Mouse (Mus musculus) ES-E14 (cell line): ENCODE data around the gene Ccdc74a. TPM values are rescaled to one million over a fixed set of nuclear protein-coding genes. Genes with fewer than 3 reads are reported as not detected.

Experiments
- DNase-seq: peaks from one replicate; pipeline ENCODE4 v3.0.0-alpha.2; 2013; ENCODE audit warnings: low read depth, low spot score
- H3K27ac ChIP-seq: 2 replicates; pipeline ENCODE4 v1.5.1; 2012; ENCODE audit warnings: low read depth, mild to moderate bottlenecking, low read length, moderate library complexity, mixed read lengths; ENCODE audit not compliant: poor library complexity, insufficient read depth, severe bottlenecking
- H3K36me3 ChIP-seq: 2 replicates; pipeline ENCODE4 v1.6.1; 2012; ENCODE audit warnings: mild to moderate bottlenecking, low read length, moderate library complexity, mixed read lengths; ENCODE audit not compliant: control insufficient read depth, poor library complexity, insufficient read depth, severe bottlenecking
- H3K4me1 ChIP-seq, 2 experiments: fragments of 150-350 bp in 1 of 2; sonication (generic) in 1 of 2; 2 replicates each; pipeline ENCODE4 v1.6.1; 2012; ENCODE audit warnings: low read length in 2 of 2, mild to moderate bottlenecking in 1 of 2, mixed read lengths in 1 of 2; ENCODE audit not compliant: control insufficient read depth in 2 of 2, insufficient read depth in 2 of 2, poor library complexity in 1 of 2
- H3K4me3 ChIP-seq, 2 experiments: fragments of 150-350 bp in 1 of 2; sonication (generic) in 1 of 2; 2 replicates each; pipeline ENCODE4 v1.5.1; 2012; ENCODE audit warnings: low read length in 2 of 2, low read depth in 1 of 2, mild to moderate bottlenecking in 1 of 2, mixed read lengths in 1 of 2; ENCODE audit not compliant: insufficient read depth in 1 of 2, poor library complexity in 1 of 2, severe bottlenecking in 1 of 2
- H3K9ac ChIP-seq: 2 replicates; pipeline ENCODE4 v1.6.1; 2012; ENCODE audit warnings: low read depth, mild to moderate bottlenecking, low read length, mixed read lengths; ENCODE audit not compliant: poor library complexity, insufficient read depth, severe bottlenecking
- H3K9me3 ChIP-seq: fragments of 150-350 bp; sonication (generic); 2 replicates; pipeline ENCODE4 v1.6.1; 2012; ENCODE audit warnings: low read depth, mild to moderate bottlenecking, low read length; ENCODE audit not compliant: control insufficient read depth, insufficient read depth
- CHD2 ChIP-seq: IDR thresholded peaks from 2 replicates; pipeline ENCODE4 v1.6.1; 2014; ENCODE audit warnings: mild to moderate bottlenecking, low read depth, low read length, inconsistent platforms
- HCFC1 ChIP-seq: IDR thresholded peaks from 2 replicates; pipeline ENCODE4 v1.6.1; 2012; ENCODE audit warnings: low read length, inconsistent platforms, borderline replicate concordance; ENCODE audit not compliant: insufficient read depth
- MAFK ChIP-seq: IDR thresholded peaks from 2 replicates; pipeline ENCODE4 v1.6.1; 2014; ENCODE audit warnings: mild to moderate bottlenecking, low read depth, low read length, inconsistent platforms; ENCODE audit not compliant: insufficient read depth
- ZC3H11A ChIP-seq: IDR thresholded peaks from 2 replicates; pipeline ENCODE4 v1.6.1; 2012; ENCODE audit warnings: low read depth, mild to moderate bottlenecking, inconsistent platforms, low read length, borderline replicate concordance
- ZNF384 ChIP-seq: IDR thresholded peaks from 2 replicates; pipeline ENCODE4 v1.6.1; 2012; ENCODE audit warnings: low read depth, low read length, inconsistent platforms
- in situ Hi-C, 2 experiments: fragments of 600-800 bp; cut with MboI; formaldehyde crosslinking; loops; one replicate each; pipeline ENCODE4 v1.15.1; 2025; ENCODE audit warnings: low sequenced_read_pairs in 2 of 2, inconsistent platforms in 1 of 2; ENCODE audit not compliant: unreplicated experiment in 2 of 2
- total RNA-seq: library from RNA; depleted of rRNA; stranded (reverse); fragments of 300-350 nt; gene quantifications from 2 replicates; pipeline ENCODE4 v1.2.3, GENCODE M21; 2012

The Ccdc74a gene
- total RNA-seq, 1 experiment: 2.3 TPM

DNA sequence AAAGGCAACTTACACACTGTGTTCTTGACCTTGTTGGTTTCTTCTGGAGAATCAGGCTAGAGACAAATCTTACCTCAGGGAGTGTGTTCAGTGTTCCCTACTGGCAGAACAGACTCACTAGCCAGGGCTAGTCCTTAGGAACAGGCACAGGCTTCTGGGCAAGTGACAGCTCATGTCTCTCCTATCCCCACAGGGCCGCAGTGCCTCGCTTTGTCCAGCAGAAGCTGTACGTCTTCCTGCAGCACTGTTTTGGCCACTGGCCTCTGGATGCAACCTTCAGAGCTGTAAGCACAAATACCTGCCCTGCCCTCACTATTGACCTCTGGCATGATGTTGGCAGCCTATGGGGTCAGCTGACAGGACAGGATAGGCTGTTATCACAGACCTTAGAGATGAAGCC, 7.2 kb upstream of the Ccdc74a start:
- Histone ChIP-seq H3K4me3 (no peak overlapping the region), H3K9ac (no peak overlapping the region), H3K36me3 (peaks cover 61% of the 10 kb centered on the region), H3K9me3 (no peaks in the 10 kb centered on the region), H3K4me1 (no peaks in the 10 kb centered on the region), H3K27ac (no peak overlapping the region)
- in situ Hi-C loops: no loop called here
- DNase-seq: no peak
- no peak for TF ChIP-seq MAFK
- TF ChIP-seq ZNF384: no peak
- TF ChIP-seq ZC3H11A: no peak
- TF ChIP-seq HCFC1: no peak
- no peak for TF ChIP-seq CHD2

DNA sequence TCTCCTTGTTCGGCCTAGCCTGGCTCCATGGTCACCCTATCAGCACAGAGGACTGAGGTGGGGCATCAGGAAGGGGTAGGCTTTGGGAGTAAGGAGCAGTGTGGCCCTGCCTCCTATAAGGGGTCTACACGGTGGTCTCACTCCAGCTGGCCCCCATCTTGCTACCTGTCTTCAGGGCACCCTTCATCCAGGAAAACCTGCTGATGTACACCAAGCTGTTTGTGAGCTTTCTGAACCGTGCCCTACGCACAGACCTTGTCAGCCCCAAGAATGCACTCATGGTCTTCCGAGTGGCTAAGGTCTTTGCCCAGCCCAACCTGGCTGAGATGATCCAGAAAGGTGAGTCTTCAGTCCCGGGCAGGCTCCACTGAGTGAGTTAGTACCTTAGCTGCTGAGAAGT, 6.3 kb upstream of the Ccdc74a start:
- no peak for DNase-seq
- no peaks in the 10 kb centered on the region for H3K4me1 ChIP-seq
- H3K27ac ChIP-seq: no peak overlapping the region
- H3K9me3 ChIP-seq: no peaks in the 10 kb centered on the region
- H3K36me3 ChIP-seq: peaks cover 59% of the 10 kb centered on the region
- no peak overlapping the region for H3K4me3 ChIP-seq
- TF ChIP-seq HCFC1: no peak
- TF ChIP-seq MAFK: no peak
- no peak for TF ChIP-seq ZC3H11A
- no peak for TF ChIP-seq ZNF384
- TF ChIP-seq CHD2: no peak
- in situ Hi-C loops: no loop called here
- H3K9ac ChIP-seq: no peak overlapping the region

DNA sequence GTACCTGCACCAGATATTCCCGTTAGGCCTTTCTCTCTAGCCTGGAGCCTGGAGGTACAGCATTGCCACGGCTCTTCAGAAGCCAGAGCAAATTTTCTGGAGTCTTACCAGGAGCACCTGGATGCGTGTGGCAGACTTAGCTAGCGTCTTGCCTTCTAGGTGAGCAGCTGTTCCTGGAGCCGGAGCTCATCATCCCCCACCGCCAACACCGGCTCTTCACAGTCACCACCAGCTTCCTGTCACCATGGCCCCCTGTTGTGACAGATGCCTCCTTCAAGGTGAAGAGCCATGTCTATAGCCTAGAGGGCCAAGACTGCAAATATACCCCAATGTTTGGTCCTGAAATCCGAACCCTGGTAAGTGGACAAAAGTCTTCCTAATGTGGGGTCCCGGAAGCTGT, 5.6 kb upstream of the Ccdc74a start:
- TF ChIP-seq MAFK: no peak
- TF ChIP-seq CHD2: no peak
- TF ChIP-seq ZC3H11A: no peak
- H3K9me3 ChIP-seq: no peaks in the 10 kb centered on the region
- no peak for DNase-seq
- no peak overlapping the region for H3K4me3 ChIP-seq
- H3K36me3 ChIP-seq: peaks cover 57% of the 10 kb centered on the region
- in situ Hi-C loops: no loop called here
- 0 out of 4 replicates have a peak, but pooled peaks cover 0 to 2% of the 10 kb centered on the region in 2 experiments for H3K4me1 ChIP-seq
- H3K27ac ChIP-seq: no peak overlapping the region
- no peak overlapping the region for H3K9ac ChIP-seq

DNA sequence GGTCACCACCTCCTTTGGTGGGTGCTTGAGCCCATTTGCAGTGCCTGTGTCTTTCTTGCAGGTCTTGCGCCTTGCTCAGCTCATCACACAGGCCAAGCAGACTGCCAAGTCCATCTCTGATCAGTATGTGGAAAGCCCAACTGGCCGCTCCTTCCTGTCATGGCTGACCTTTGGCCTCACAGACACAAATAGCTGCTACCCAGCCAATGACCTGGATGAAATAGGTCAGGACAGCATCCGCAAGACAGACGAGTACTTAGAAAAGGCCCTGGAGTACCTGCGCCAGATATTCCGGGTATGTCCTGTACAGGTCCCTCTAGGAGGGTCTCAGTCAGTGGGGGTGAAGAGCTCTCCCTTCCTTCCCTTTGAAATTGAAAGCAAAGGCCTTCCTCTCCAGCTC, 5.0 kb upstream of the Ccdc74a start:
- in situ Hi-C loops: no loop called here

DNA sequence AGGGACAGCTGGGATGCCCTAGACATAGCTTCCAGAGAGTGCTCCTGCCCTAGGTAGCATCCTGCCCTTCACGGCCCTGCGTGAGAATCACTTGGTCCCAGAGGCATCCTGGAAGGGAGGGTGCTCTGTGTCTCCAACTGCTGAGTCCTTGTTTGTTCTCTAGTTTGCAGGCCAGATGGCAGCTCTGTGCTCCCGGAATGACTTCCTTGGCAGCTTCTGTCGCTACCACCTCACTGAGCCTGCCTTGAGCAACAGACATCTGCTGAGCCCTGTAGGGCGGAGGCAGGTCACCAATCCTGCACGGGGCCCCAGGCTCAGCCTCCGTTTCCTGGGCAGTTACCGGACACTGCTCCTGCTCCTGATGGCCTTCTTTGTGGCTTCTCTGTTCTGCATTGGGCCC, 4.0 kb upstream of the Ccdc74a start:
- Histone ChIP-seq H3K36me3 (peaks cover 53% of the 10 kb centered on the region), H3K9me3 (no peaks in the 10 kb centered on the region), H3K27ac (no peak overlapping the region), H3K4me1 (peaks cover 2% of the 10 kb centered on the region in 2 experiments; a peak in 2 of 4 replicates), H3K4me3 (no peak overlapping the region), H3K9ac (no peak overlapping the region)
- TF ChIP-seq ZNF384 (no peak), CHD2 (no peak), ZC3H11A (no peak), MAFK (no peak), HCFC1 (no peak)
- no peak for DNase-seq
- in situ Hi-C loops: no loop called here

More for the DNA sequence above, 5.0 kb upstream of the Ccdc74a start:
- Histone ChIP-seq H3K27ac (no peak overlapping the region), H3K4me3 (no peak overlapping the region), H3K4me1 (0 out of 4 replicates have a peak, but pooled peaks cover 0 to 2% of the 10 kb centered on the region in 2 experiments), H3K9me3 (no peaks in the 10 kb centered on the region), H3K36me3 (peaks cover 53% of the 10 kb centered on the region), H3K9ac (no peak overlapping the region)
- no peak for DNase-seq
- TF ChIP-seq CHD2: no peak
- no peak for TF ChIP-seq ZC3H11A
- TF ChIP-seq MAFK: no peak
- TF ChIP-seq HCFC1: no peak
- no peak for TF ChIP-seq ZNF384
